Mouse (Mus musculus) macrophage (primary cell): ENCODE data around the gene Epb41l3. TPM values are rescaled to one million over a fixed set of nuclear protein-coding genes. Genes with fewer than 3 reads are reported as not detected.

Experiments used
- H3K27ac ChIP-seq: fragments of 350-480 bp; formaldehyde crosslinking; 2 replicates; pipeline ENCODE4 v1.9.0; 2021
- H3K36me3 ChIP-seq: fragments of 350-480 bp; formaldehyde crosslinking; 2 replicates; pipeline ENCODE4 v1.9.0; 2021; ENCODE audit errors: inconsistent target
- H3K4me3 ChIP-seq: fragments of 350-480 bp; formaldehyde crosslinking; 2 replicates; pipeline ENCODE4 v1.9.0; 2021; ENCODE audit errors: inconsistent target
- H3K79me2 ChIP-seq: fragments of 350-480 bp; formaldehyde crosslinking; 2 replicates; pipeline ENCODE4 v1.9.0; 2021; ENCODE audit errors: inconsistent target
- WGBS: methylation state at CpG from one replicate; pipeline ENCODE4 v1.1.7; 2026; ENCODE audit warnings: inconsistent platforms; ENCODE audit not compliant: missing documents; 5-methylcytosine and 5-hydroxymethylcytosine counted together
- polyA plus RNA-seq: library from polyadenylated mRNA; stranded (reverse); fragments of 250-400 nt; gene quantifications from 3 replicates; pipeline ENCODE4 v1.2.4, GENCODE M21; 2018; ENCODE audit warnings: inconsistent platforms

Gene Epb41l3
- polyA plus RNA-seq, 1 experiment from 2014 or later = 11.5 TPM

DNA sequence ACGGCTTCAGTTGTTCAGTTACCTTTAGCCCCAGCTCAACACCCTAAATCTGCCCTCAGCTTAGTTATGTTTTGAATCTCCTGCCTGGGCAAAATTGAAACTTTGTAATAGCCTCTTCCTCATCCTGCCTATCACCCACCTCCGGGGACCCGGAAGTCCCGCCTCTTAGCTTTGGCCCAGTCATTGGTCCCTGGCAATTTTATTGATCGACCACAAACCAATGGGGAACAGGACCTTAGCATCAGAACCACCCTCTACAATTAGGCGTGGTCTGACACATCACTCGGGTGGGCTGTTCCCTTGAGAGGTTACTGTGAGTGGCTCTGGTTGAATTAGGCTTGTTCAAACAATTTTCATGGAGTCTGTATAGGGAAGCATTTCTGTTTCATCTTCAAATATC is 150.5 kb downstream of the Epb41l3 start:
- no peaks in the 10 kb centered on the region for H3K36me3 ChIP-seq
- H3K27ac ChIP-seq = no peak overlapping the region
- no peak overlapping the region for H3K4me3 ChIP-seq
- no peaks in the 10 kb centered on the region for H3K79me2 ChIP-seq
- 87% methylated on average over 7 of the region's 7 CpGs for WGBS

DNA sequence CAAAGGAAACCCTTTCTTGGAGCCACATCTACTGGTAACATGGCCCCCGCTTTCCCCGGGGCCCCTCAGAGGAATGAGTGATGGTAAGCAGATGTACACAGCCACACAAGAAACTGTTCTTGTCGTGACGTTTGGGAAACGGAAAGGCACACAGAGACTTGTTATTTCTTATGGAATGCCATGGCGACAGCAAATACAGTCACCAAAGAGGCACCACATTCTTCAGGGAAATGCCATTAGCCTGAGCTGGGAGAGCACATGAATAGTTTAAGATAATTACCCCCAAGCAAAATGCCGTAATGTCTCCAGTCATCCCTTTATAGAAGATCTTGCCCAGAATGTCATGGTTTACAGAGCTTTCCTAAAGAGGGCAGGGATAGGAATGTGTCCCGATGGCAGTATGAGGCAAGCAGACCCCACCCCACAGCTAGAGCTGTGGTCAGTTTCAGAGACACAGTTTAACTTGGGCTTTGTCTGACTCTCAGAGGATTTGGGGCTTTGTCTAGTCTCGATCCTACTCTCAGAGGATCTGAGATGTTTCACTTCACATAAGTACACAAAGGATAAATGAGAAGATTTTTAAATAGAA is 152.0 kb downstream of the Epb41l3 start:
- H3K27ac ChIP-seq = no peak overlapping the region
- H3K4me3 ChIP-seq = no peak overlapping the region
- no peaks in the 10 kb centered on the region for H3K79me2 ChIP-seq
- WGBS = 92% methylated on average over 9 of the region's 9 CpGs
- no peaks in the 10 kb centered on the region for H3K36me3 ChIP-seq

DNA sequence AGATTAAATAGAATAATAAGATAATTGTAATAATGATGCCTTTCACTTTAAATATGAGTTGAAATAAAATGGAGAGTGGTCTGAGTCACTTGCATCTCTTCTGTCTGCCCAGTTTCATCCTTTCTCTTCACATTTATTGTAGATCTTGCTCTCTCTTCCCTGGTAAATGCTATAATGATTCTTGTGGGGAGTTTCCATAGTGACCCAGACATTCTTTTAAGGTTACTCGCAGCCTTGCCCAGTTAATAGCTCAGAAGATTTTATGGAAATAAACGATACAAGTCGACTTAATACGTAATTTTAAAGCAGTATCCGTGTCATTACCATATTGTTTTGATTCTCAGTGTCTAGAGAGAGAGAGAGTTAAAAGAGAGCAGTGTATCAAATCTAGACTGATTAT is 154.0 kb downstream of the Epb41l3 start:
- H3K27ac ChIP-seq = no peak overlapping the region
- 89% methylated on average over 5 of the region's 5 CpGs for WGBS
- H3K4me3 ChIP-seq = no peak overlapping the region
- H3K79me2 ChIP-seq = no peaks in the 10 kb centered on the region
- H3K36me3 ChIP-seq = no peaks in the 10 kb centered on the region

DNA sequence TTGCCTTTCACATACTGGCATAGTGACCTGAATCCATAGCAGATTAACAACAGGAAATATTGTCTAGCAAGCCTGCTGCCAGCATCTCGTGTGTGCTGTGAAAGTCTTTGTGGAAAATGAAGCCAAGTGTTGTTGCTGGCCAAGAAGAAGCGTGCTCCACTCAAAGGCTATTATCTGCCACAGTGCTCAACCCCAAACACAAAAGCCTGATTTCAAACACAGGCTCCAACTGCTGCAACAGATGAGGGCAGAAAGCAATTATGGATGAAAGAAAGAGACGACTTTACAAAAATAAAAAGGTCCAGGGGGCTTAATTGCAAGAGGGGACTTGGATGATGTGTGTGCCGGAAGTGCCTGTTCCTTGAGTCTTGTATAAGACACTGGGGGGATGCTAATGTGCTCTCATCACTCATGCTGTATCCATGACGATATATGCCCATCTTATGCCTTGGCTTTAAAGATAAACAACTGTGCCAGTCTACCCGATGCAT is 154.7 kb downstream of the Epb41l3 start:
- Histone ChIP-seq H3K27ac (no peak overlapping the region), H3K36me3 (no peaks in the 10 kb centered on the region), H3K4me3 (no peak overlapping the region), H3K79me2 (no peaks in the 10 kb centered on the region)
- WGBS = 85% methylated on average over 6 of the region's 6 CpGs

DNA sequence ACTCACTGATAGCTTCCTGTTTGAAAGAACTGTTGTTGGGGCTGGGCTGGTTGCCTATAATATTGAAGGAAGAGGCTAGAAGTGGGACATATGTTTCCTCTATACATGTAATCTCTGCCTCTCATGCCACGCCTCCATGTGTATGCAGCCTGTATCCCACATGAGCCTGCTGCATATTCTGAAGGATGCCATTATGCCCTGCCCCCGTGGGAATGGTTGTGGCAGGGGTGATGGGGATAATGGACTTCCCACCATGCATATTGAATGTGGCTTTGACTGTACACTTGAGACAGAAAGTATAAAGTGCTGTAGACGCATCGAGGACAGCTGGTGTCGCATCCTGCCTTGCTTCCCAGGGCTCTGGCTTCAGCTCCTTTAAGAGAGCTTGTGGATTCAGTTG is 155.9 kb downstream of the Epb41l3 start:
- no peaks in the 10 kb centered on the region for H3K36me3 ChIP-seq
- no peak overlapping the region for H3K27ac ChIP-seq
- no peaks in the 10 kb centered on the region for H3K79me2 ChIP-seq
- H3K4me3 ChIP-seq = no peak overlapping the region
- WGBS = 98% methylated on average over 5 of the region's 5 CpGs

DNA sequence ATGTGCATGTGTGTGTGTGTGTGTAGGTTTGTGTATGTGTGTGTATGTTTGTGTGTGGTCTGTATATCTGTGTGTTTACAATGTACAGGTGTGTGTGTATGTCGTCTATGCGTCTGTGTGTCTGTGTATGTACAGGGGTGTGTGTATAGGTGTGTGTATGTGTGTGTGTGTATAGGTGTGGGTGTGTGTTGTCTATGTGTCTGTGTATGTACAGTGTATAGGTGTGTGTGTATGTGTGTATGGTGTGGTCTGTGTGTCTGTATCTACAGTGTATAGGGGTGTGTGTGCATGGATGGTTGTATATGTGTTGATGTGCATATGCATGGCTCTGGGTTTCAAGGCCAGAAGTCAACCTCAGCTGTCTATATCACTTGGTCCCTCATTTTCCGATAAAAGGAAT is 161.7 kb downstream of the Epb41l3 start:
- H3K36me3 ChIP-seq = no peaks in the 10 kb centered on the region
- 97% methylated on average over 3 of the region's 3 CpGs for WGBS
- H3K79me2 ChIP-seq = no peaks in the 10 kb centered on the region
- H3K27ac ChIP-seq = no peak overlapping the region
- H3K4me3 ChIP-seq = no peak overlapping the region

DNA sequence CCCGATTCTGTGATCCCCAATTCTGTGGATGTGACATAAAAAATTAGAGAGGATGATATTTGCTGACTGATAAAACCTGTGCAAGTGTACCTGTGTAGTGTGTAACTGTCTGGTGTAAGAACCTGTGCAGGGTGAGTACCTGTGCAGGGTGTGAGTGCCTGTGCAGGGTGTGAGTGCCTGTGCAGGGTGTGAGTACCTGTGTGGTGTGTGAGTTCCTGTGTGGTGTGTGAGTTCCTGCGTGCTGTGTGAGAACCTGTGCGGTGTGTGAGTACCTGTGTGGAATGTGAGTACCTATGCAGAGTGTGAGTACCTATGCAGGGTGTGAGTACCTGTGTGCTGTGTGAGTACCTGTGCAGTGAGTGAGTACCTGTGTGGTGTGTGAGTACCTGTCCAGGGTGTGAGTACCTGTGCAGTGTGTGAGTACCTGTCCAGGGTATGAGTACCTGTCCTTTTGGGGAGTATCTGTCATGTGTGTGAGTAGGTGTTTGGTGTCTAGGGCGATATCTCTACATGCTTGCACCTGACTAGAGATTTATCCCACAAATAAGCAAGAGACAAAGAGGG is 163.4 kb downstream of the Epb41l3 start:
- no peaks in the 10 kb centered on the region for H3K36me3 ChIP-seq
- H3K4me3 ChIP-seq = no peak overlapping the region
- H3K79me2 ChIP-seq = no peaks in the 10 kb centered on the region
- 100% methylated on average over 4 of the region's 4 CpGs for WGBS
- H3K27ac ChIP-seq = no peak overlapping the region

DNA sequence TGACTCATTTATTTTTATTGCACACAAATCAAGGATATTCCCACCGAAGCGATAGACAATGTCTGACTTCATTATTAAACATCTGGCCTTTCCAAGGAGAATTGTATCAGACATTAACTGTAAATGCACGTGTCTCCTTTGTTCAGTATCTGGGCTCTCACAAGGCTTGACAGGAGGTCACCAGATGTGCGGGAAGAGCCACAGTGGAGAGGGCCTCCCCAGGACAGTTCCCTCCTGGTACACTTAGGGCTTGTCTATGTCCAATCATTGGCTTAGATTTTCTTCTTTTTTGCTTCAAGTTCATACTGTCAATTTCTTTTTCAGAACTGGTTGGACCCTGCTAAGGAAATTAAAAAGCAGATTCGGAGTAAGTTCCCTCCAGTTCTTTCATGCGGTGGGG is 163.9 kb downstream of the Epb41l3 start:
- WGBS = 96% methylated on average over 6 of the region's 6 CpGs
- Histone ChIP-seq H3K4me3 (no peak overlapping the region), H3K79me2 (no peaks in the 10 kb centered on the region), H3K36me3 (no peaks in the 10 kb centered on the region), H3K27ac (no peak overlapping the region)

DNA sequence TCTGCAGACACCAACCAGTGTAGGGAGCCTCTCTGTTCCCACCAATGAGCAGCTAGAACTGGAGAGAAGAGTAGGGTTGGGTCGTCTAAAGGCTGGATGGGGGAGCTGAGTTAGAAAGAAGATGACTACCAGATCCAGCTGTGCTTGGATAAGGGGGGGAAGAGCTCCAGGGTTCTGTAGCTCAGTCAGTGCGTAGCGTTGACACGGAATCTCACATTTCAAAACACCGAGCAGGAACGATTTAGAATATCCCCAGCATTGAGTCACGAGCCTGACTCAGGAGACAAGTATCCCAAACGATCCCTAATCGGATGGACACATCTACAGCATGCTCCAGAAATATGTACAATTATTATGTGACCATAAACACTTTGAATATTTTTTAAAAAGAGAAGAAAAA is 180.4 kb downstream of the Epb41l3 start:
- WGBS = 95% methylated on average over 9 of the region's 9 CpGs
- H3K27ac ChIP-seq = no peak overlapping the region
- H3K36me3 ChIP-seq = no peaks in the 10 kb centered on the region
- no peaks in the 10 kb centered on the region for H3K79me2 ChIP-seq
- no peak overlapping the region for H3K4me3 ChIP-seq

DNA sequence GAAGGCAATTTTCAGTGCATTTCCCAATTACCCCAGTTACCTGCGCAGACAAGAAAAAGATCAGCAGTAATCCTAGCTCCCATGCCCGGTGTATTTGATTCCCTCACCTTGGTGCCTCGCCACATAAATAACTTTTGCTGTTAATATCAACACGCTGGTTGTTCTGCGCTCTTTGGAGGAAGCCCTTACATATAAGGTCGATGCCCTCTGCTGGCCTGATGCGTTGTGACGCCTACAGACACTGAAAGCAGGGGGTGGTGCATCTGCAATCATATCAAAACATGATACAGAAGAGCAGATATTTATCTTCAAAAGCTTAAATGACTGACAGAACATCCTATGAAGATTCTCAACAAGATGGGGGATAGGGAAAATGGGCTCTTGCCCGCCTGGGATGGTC is 181.0 kb downstream of the Epb41l3 start:
- Histone ChIP-seq H3K36me3 (no peaks in the 10 kb centered on the region), H3K27ac (no peak overlapping the region), H3K4me3 (no peak overlapping the region), H3K79me2 (no peaks in the 10 kb centered on the region)
- 27% methylated on average over 9 of the region's 9 CpGs for WGBS

DNA sequence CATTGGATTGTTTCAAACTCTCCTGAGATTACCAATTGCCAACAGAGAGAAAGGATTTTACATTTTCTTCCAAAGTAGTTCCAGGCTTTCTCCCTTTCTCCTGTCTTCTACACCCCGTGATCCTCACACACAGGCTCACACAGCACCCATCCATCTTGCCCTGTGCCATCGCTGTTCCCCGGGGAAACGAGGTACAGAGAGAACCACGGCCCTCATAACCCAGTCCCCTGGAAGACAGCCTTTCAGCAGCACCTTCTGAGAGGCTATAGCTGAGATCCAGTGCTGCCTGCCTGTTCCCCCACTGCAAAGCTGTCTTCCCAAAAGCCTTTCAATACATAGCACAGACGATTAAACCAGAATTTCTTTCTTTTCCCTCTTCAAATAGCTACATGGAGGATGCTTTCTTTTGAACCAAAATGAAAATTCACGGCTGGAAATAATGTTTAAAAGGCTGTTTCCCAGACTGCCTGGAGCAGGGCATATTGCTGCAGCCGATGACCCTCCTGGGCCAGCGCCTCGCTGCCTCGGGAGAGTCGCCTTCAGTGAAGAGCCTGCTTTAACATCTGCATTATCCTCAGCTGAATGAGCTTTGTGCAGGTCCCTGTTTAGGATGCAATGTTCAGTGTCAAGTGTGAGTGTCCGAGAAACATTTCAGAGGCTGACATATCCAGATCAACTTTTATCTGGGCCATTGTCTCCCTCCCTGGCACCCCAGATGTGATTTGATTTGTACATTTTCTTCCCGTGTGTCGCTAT is 188.5 kb downstream of the Epb41l3 start:
- WGBS = 85% methylated on average over 14 of the region's 15 CpGs
- Histone ChIP-seq H3K36me3 (no peaks in the 10 kb centered on the region), H3K79me2 (no peaks in the 10 kb centered on the region), H3K27ac (no peak overlapping the region), H3K4me3 (no peak overlapping the region)

DNA sequence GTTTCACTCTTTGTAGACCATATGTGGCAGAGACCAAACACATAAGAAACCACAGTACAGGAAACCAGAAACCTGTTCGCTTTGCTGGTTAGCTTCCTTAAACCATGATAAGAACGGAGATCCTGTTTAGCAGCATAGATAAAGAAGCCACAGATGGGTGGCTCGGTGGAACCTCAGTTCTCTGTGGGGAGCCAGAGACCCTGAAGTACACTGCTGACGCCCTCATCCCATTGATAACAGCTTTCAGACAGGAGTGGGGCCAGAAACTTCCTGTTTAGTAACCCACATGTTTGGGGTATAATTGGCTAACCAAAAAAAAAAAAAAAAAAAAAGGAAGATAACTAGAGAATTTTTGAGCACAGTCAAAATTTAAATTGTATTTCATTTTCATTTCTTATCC is 189.7 kb downstream of the Epb41l3 start:
- 2% methylated on average over 4 of the region's 4 CpGs for WGBS
- Histone ChIP-seq H3K79me2 (no peaks in the 10 kb centered on the region), H3K4me3 (no peak overlapping the region), H3K36me3 (no peaks in the 10 kb centered on the region), H3K27ac (no peak overlapping the region)

DNA sequence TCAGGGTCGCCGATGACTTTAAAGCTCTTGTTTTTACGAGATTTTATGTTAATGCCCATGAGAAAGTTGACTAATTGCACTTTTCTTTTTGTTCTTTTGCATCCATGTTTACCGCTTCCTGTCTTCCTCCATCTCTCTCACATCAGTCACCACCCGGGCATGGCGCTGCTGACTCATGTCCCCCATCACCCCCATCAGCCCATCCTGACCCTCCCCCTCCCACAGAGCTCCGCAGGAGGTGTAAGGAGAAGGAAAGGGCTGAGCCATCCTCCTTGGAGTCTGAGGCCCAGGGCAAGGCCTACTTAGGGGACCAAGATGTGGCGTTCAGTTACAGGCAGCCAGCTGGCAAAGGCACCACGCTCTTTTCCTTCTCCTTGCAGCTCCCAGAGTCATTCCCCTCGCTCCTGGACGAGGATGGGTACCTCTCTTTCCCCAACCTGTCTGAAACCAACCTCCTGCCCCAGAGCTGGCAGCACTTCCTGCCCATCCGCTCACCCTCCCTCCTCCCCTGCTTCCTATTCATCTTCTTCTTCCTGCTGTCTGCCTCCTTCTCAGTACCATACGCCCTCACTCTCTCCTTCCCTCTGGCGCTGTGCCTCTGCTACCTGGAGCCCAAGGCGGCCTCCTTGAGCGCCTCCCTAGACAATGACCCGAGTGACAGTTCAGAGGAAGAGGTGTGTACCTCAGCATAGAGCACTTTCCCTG is 190.4 kb downstream of the Epb41l3 start:
- Histone ChIP-seq H3K27ac (no peak overlapping the region), H3K36me3 (no peaks in the 10 kb centered on the region), H3K4me3 (no peak overlapping the region), H3K79me2 (no peaks in the 10 kb centered on the region)
- 13% methylated on average over 17 of the region's 17 CpGs for WGBS

DNA sequence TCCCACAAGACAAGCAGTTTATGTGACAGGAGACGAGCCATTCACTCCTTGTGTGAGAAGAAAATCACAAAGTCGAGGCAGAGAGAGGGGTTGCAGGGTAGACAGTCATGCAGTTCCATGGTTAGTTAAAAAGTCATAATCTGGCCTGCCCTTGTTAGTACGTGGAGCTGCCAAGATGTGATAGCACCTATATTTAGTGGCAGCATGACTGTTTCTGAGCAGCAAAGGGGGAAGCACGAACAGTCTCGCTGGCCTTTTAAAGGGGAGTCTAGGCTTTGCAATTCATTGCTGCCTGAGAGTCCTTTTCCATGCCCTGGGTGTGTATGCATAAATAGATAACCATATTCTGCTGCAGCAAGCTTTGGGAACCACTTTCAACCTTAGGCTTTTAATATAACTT is 191.5 kb downstream of the Epb41l3 start:
- Histone ChIP-seq H3K27ac (no peak overlapping the region), H3K36me3 (no peaks in the 10 kb centered on the region), H3K4me3 (no peak overlapping the region), H3K79me2 (no peaks in the 10 kb centered on the region)
- WGBS = 72% methylated on average over 5 of the region's 5 CpGs

DNA sequence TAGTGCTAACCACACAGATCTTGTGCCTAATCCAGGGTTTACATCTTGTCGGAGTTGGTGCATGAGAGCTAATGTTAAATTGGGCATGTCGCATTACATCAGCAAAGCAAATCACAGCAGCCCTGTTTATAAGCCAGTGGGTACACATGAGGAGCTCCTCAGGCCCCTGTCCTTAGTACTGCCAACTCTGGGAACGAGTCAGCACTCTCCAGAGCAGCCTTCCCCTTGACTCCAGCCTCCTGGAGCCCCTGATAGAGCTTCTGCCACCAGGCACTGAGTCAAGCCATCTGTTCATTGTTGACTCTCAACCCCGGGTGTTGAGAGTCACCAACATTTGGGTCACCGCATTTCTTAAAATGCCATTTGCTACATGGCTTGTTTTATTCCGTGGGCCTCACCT is 192.0 kb downstream of the Epb41l3 start:
- no peak overlapping the region for H3K27ac ChIP-seq
- no peaks in the 10 kb centered on the region for H3K79me2 ChIP-seq
- 94% methylated on average over 6 of the region's 6 CpGs for WGBS
- H3K4me3 ChIP-seq = no peak overlapping the region
- H3K36me3 ChIP-seq = no peaks in the 10 kb centered on the region
